Mouse (Mus musculus) C2C12 (cell line): ENCODE measurements at regions not wholly inside any gene's neighbourhood (a gene's known extent, or its start where the extent isn't known, plus 50 kb on each side); places are given as distances from the start of the nearest gene placed in this dataset.

Experiments
- H3K27me3 ChIP-seq: one replicate; pipeline ENCODE4 v1.6.1; 2011; ENCODE audit not compliant: control insufficient read depth, insufficient read depth, insufficient read length
- H3K36me3 ChIP-seq: one replicate; pipeline ENCODE4 v1.6.1; 2011; ENCODE audit not compliant: control insufficient read depth, insufficient read depth
- H3K4me3 ChIP-seq: one replicate; pipeline ENCODE4 v1.5.1; 2011; ENCODE audit warnings: mild to moderate bottlenecking, control low read depth; ENCODE audit not compliant: poor library complexity, insufficient read depth, severe bottlenecking
- H3K79me2 ChIP-seq: one replicate; pipeline ENCODE4 v1.6.1; 2011; ENCODE audit not compliant: control insufficient read depth, insufficient read depth
- H3K79me3 ChIP-seq: one replicate; pipeline ENCODE4 v1.6.1; 2011; ENCODE audit warnings: low read depth, control low read depth
- H3ac ChIP-seq: one replicate; pipeline ENCODE3; 2011; ENCODE audit warnings: low read depth; ENCODE audit not compliant: control insufficient read depth, insufficient read length
- CEBPB ChIP-seq: IDR thresholded peaks from one replicate; pipeline ENCODE4 v1.6.1; 2011; ENCODE audit warnings: low read depth, mild to moderate bottlenecking, control low read depth, moderate library complexity
- CTCF ChIP-seq: IDR thresholded peaks from one replicate; pipeline ENCODE4 v1.5.1; 2011; ENCODE audit not compliant: control insufficient read depth, insufficient read depth, insufficient read length
- FOSL1 ChIP-seq: IDR thresholded peaks from one replicate; pipeline ENCODE4 v1.8.0; 2011; ENCODE audit warnings: mild to moderate bottlenecking, low read length; ENCODE audit not compliant: poor library complexity, insufficient read depth, severe bottlenecking
- MAX ChIP-seq: IDR thresholded peaks from one replicate; pipeline ENCODE4 v1.6.1; 2011; ENCODE audit warnings: mild to moderate bottlenecking, control low read depth
- MYOD1 ChIP-seq: IDR thresholded peaks from one replicate; pipeline ENCODE4 v1.6.1; 2011; ENCODE audit warnings: low read depth; ENCODE audit not compliant: control insufficient read depth, insufficient read length
- MYOG ChIP-seq: IDR thresholded peaks from one replicate; pipeline ENCODE4 v1.6.1; 2011; ENCODE audit not compliant: control insufficient read depth, insufficient read length; ENCODE audit errors: extremely low read depth
- USF1 ChIP-seq: IDR thresholded peaks from one replicate; pipeline ENCODE4 v1.6.1; 2011; ENCODE audit warnings: low read depth, mild to moderate bottlenecking, control low read depth, moderate library complexity

- no peaks in the 10 kb centered on the region for H3K27me3 ChIP-seq
- H3ac ChIP-seq: no peak overlapping the region
- no peaks in the 10 kb centered on the region for H3K79me2 ChIP-seq
- no peaks in the 10 kb centered on the region for H3K36me3 ChIP-seq
- no peak overlapping the region for H3K4me3 ChIP-seq
- no peaks in the 10 kb centered on the region for H3K79me3 ChIP-seq
- no peak for TF ChIP-seq FOSL1
- peak; percentile 13 for TF ChIP-seq CEBPB
Observed at GRCm38 (mm10) chr15:93750953-93751352, 155.3 kb upstream of the Prickle1 start.

GRCm38 (mm10) chr15:93744191-93744945, 148.7 kb upstream of the Prickle1 start:
- Histone ChIP-seq H3K36me3 (no peaks in the 10 kb centered on the region), H3K79me2 (no peaks in the 10 kb centered on the region), H3K4me3 (no peak overlapping the region), H3K27me3 (no peaks in the 10 kb centered on the region), H3K79me3 (no peaks in the 10 kb centered on the region), H3ac (no peak overlapping the region)
- peak; percentile 50 for TF ChIP-seq FOSL1
- peak; percentile 99 for TF ChIP-seq MYOD1
- no peak for TF ChIP-seq USF1
- TF ChIP-seq MAX: peak; percentile 80

- H3K27me3 ChIP-seq: no peaks in the 10 kb centered on the region
Observed at GRCm38 (mm10) chr15:93733731-93734510, 138.2 kb upstream of the Prickle1 start.

GRCm38 (mm10) chr15:93732825-93733224, 137.1 kb upstream of the Prickle1 start:
- Histone ChIP-seq H3K79me2 (no peaks in the 10 kb centered on the region), H3K4me3 (no peak overlapping the region), H3K27me3 (no peaks in the 10 kb centered on the region), H3K79me3 (no peaks in the 10 kb centered on the region), H3ac (no peak overlapping the region), H3K36me3 (no peaks in the 10 kb centered on the region)
- TF ChIP-seq MAX (no peak), MYOG (no peak), CEBPB (no peak), USF1 (no peak), FOSL1 (no peak), MYOD1 (no peak)

More at GRCm38 (mm10) chr15:93733731-93734510, 138.2 kb upstream of the Prickle1 start:
- TF ChIP-seq MYOG: no peak
- TF ChIP-seq MAX: no peak
- TF ChIP-seq USF1: no peak
- TF ChIP-seq CTCF: no peak
- no peak for TF ChIP-seq FOSL1
- peak; percentile 85 for TF ChIP-seq CEBPB
- TF ChIP-seq MYOD1: no peak
- Histone ChIP-seq H3K36me3 (no peaks in the 10 kb centered on the region), H3K79me2 (no peaks in the 10 kb centered on the region), H3K4me3 (no peak overlapping the region), H3ac (peak overlapping the region; percentile 0), H3K79me3 (no peaks in the 10 kb centered on the region)

- TF ChIP-seq MYOD1 (no peak), MAX (no peak)
- no peaks in the 10 kb centered on the region for H3K79me3 ChIP-seq
- no peaks in the 10 kb centered on the region for H3K36me3 ChIP-seq
Observed at GRCm38 (mm10) chr15:93731161-93731560, 135.5 kb upstream of the Prickle1 start.

GRCm38 (mm10) chr15:93715443-93715842, 119.8 kb upstream of the Prickle1 start:
- Histone ChIP-seq H3K4me3 (no peak overlapping the region), H3K79me2 (no peaks in the 10 kb centered on the region), H3K79me3 (no peaks in the 10 kb centered on the region), H3ac (no peak overlapping the region), H3K36me3 (no peaks in the 10 kb centered on the region), H3K27me3 (no peaks in the 10 kb centered on the region)
- TF ChIP-seq CTCF: no peak
- TF ChIP-seq USF1: no peak
- peak; percentile 47 for TF ChIP-seq MYOD1
- no peak for TF ChIP-seq MAX

More at GRCm38 (mm10) chr15:93731161-93731560, 135.5 kb upstream of the Prickle1 start:
- Histone ChIP-seq H3K79me2 (no peaks in the 10 kb centered on the region), H3K4me3 (no peak overlapping the region), H3ac (no peak overlapping the region), H3K27me3 (no peaks in the 10 kb centered on the region)
